Mouse (Mus musculus) midbrain, embryonic 15.5 days (tissue): ENCODE measurements around the gene Krt32. TPM values are rescaled to one million over a fixed set of nuclear protein-coding genes. Genes with fewer than 3 reads are reported as not detected.

Experiments
- ATAC-seq: fragments of 200-750 bp; cut with Nextera tagmentation; replicated peaks from 2 replicates; pipeline ENCODE4 v1.8.0; 2017; ENCODE audit warnings: moderate TSS enrichment
- H3K27ac ChIP-seq: fragments of 300-500 bp; sonication (generic); 2 replicates; pipeline ENCODE4 v1.5.1; 2015; ENCODE audit warnings: mild to moderate bottlenecking, inconsistent platforms
- H3K27me3 ChIP-seq: fragments of 300-500 bp; sonication (generic); replicated peaks from 2 replicates; pipeline ENCODE4 v1.6.1; 2015; ENCODE audit warnings: inconsistent platforms
- H3K36me3 ChIP-seq: fragments of 300-500 bp; sonication (generic); replicated peaks from 2 replicates; pipeline ENCODE4 v1.6.1; 2015; ENCODE audit warnings: inconsistent platforms
- H3K4me1 ChIP-seq: fragments of 300-500 bp; sonication (generic); 2 replicates; pipeline ENCODE4 v1.6.1; 2015; ENCODE audit warnings: inconsistent platforms
- H3K4me2 ChIP-seq: fragments of 300-500 bp; sonication (generic); 2 replicates; pipeline ENCODE4 v1.6.1; 2015; ENCODE audit warnings: inconsistent platforms, mild to moderate bottlenecking, moderate library complexity
- H3K4me3 ChIP-seq: fragments of 300-500 bp; sonication (generic); 2 replicates; pipeline ENCODE4 v1.5.1; 2015; ENCODE audit warnings: mild to moderate bottlenecking, inconsistent platforms
- H3K9ac ChIP-seq: fragments of 300-500 bp; sonication (generic); 2 replicates; pipeline ENCODE4 v1.6.1; 2015; ENCODE audit warnings: mild to moderate bottlenecking, inconsistent platforms
- H3K9me3 ChIP-seq: fragments of 300-500 bp; sonication (generic); 2 replicates; pipeline ENCODE4 v1.6.1; 2016; ENCODE audit warnings: inconsistent platforms
- WGBS: fragments of 180-500 bp; shearing (Covaris S2); methylation state at CpG from one replicate; pipeline ENCODE4 v1.1.7; 2015; ENCODE audit warnings: mixed read lengths; 5-methylcytosine and 5-hydroxymethylcytosine counted together
- polyA plus RNA-seq: library from polyadenylated mRNA; unstranded; fragments of >200 nt; fragmentation: Nextera tagmentation; extraction: Ambion mirVana; gene quantifications from 2 replicates; pipeline ENCODE4 v1.2.1, GENCODE M21; 2015

The Krt32 gene
- polyA plus RNA-seq = not detected in 2 replicates

DNA sequence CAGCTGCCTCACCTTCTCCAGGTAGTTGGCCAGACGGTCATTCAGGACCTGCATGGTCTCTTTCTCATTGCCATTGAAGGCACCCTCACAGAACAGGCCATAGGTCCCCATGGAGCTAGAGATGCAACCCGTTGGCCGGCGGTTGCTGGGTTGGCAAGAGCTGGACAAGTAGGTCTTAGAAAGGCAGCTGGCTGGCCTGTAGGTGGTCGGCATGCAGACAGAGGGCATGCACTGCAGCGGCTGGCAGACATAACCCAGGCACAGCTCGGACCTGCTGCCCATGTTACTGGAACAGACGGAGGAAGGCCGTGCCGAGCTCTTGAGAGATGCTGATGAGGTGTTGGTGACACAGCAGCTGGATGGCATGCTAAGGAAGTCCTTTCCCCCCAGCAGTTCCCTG is at the start of gene Krt32:
TSS of gene Krt32 (minus strand) at position 366 of the 400 bp plus-strand sequence.
- Histone ChIP-seq H3K4me1 (no peaks in the 10 kb centered on the region), H3K36me3 (no peaks in the 10 kb centered on the region), H3K9me3 (no peaks in the 10 kb centered on the region), H3K4me3 (no peak within 1 kb of the TSS), H3K27me3 (no peaks in the 10 kb centered on the region), H3K27ac (no peak within 1 kb of the TSS), H3K4me2 (no peak within 1 kb of the TSS), H3K9ac (no peak within 1 kb of the TSS)
- WGBS = 96% methylated on average over 10 of the region's 10 CpGs
- ATAC-seq = no peak

DNA sequence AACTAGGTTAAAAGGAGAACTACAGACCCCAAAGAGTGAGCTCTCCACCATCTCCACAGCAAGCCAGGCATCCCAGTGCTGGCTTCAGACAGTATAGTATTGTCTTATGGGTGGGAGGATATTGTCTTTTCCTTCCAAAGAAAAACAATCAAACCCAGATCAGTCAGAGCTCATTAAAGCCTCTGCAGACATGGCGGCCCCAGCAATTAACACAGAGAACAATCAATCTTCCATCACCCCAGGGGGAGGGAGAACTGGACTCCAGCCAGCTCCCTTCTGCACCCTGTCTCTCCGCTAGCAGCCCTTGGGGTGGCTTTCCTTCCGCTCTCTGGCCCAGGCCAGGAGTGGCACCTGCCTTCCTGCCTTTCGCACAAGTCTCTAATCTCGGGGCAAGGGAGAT is 49.7 kb upstream of the Krt32 start:
- H3K4me2 ChIP-seq = no peak overlapping the region
- no peaks in the 10 kb centered on the region for H3K27me3 ChIP-seq
- 38% methylated on average over 5 of the region's 5 CpGs for WGBS
- no peak overlapping the region for H3K9ac ChIP-seq
- no peak overlapping the region for H3K27ac ChIP-seq
- H3K4me3 ChIP-seq = no peak overlapping the region
- ATAC-seq = no peak
- H3K36me3 ChIP-seq = no peaks in the 10 kb centered on the region
- H3K9me3 ChIP-seq = no peaks in the 10 kb centered on the region
- H3K4me1 ChIP-seq = peaks cover 7% of the 10 kb centered on the region; the same call in 1 of the 2 replicates

DNA sequence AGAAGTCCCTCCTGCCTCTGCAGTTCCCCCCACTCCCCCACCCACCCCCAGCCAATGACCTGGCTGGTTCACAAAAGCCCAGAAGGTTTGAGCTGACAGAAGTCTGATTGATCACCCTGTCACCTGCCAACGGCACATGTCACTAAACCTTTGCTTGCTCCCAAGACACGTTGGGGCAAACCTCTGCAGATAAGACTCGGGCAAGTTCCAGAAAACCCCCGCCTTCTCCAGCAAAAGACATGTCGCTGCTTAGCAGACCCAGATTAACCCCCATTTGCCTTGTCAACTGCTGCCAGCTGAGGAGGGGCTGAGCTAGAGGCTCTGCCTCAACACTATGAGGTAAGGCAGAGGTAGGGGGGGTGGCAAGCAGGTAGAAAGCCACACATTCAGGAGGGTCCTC is 48.5 kb upstream of the Krt32 start:
- Histone ChIP-seq H3K27ac (no peak overlapping the region), H3K9ac (no peak overlapping the region), H3K36me3 (no peaks in the 10 kb centered on the region), H3K4me2 (no peak overlapping the region), H3K4me1 (peaks cover 7% of the 10 kb centered on the region; the same call in 1 of the 2 replicates), H3K9me3 (no peaks in the 10 kb centered on the region), H3K27me3 (no peaks in the 10 kb centered on the region), H3K4me3 (no peak overlapping the region)
- no peak for ATAC-seq
- 34% methylated on average over 5 of the region's 5 CpGs for WGBS

DNA sequence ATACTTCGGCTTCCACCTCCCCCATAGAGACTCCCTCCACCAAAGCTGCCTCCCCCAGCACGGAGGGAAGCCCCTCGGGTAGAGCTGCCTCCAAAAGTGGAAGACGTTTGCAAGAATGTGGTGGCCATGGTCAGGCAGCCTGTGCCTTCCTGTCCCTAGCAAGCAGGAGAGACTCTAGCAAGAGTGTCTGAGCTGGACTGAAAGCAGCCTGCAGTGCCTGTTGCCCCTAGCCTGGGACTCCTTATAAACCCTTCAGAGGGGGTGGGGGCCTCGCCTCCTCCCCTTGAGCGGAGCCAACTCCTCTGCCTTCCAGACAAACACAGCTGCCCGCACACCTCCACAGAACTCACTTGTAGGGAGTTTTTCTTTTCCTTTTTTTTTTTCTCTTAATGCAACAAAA is 47.7 kb upstream of the Krt32 start, which contains the start of gene Krt15:
TSS of gene Krt15 (minus strand) at position 198 of the 400 bp plus-strand sequence.
- Histone ChIP-seq H3K4me3 (no peak within 1 kb of the TSS), H3K36me3 (no peaks in the 10 kb centered on the region), H3K4me2 (no peak within 1 kb of the TSS), H3K27me3 (no peaks in the 10 kb centered on the region), H3K9me3 (no peaks in the 10 kb centered on the region), H3K9ac (no peak within 1 kb of the TSS), H3K4me1 (peaks cover 7% of the 10 kb centered on the region; the same call in 1 of the 2 replicates), H3K27ac (no peak within 1 kb of the TSS)
- ATAC-seq = no peak
- WGBS = 67% methylated on average over 7 of the region's 7 CpGs

DNA sequence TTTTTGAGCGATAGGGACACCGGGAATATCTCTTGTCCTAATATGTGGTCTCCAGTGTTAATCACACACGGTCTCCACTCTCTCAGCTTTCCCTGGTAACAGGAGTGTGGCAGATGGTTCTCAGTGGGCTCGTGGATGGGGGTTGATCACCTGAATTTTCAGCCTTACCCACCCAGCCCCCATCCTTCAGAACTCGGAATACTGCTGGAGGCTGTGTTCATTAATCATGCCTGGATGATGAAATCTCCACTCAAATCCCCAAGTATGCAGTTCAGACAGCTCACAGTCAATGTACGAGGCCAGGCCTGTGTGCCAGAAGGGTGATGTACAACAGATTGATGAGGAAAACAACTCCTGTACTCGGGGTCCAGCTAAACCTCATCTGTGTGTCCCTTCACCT is 36.9 kb upstream of the Krt32 start:
- Histone ChIP-seq H3K4me1 (no peaks in the 10 kb centered on the region), H3K4me2 (no peak overlapping the region), H3K27me3 (no peaks in the 10 kb centered on the region), H3K36me3 (no peaks in the 10 kb centered on the region), H3K27ac (no peak overlapping the region), H3K9ac (no peak overlapping the region), H3K9me3 (no peaks in the 10 kb centered on the region), H3K4me3 (no peak overlapping the region)
- WGBS = 79% methylated on average over 7 of the region's 7 CpGs
- ATAC-seq = no peak

DNA sequence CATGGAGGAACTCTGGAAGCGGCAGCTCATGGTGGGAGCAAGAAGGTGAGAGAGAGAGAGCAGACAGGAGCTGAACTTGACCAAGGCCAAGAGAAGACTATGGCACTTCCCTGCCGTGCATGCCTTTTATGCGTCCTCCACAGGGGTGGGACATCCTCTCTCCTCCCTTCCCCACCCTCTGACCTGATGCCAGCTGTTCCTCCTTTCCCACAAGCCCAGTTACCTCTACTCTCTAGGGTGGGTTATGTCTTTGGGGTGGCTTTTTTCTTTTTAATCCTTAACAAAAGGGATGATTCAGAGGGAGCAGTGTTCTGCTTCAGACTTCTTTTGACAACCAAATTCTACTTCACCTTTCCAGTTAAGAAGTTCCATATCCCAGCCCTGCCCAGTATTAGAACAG is 33.4 kb upstream of the Krt32 start, which contains the start of gene Krt13:
TSS of gene Krt13 (minus strand) at position 101 of the 400 bp plus-strand sequence.
- Histone ChIP-seq H3K36me3 (no peaks in the 10 kb centered on the region), H3K4me3 (no peak within 1 kb of the TSS), H3K4me2 (no peak within 1 kb of the TSS), H3K4me1 (no peaks in the 10 kb centered on the region), H3K27me3 (no peaks in the 10 kb centered on the region), H3K9ac (no peak within 1 kb of the TSS), H3K9me3 (no peaks in the 10 kb centered on the region), H3K27ac (no peak within 1 kb of the TSS)
- ATAC-seq = no peak
- WGBS = 81% methylated on average over 3 of the region's 3 CpGs

DNA sequence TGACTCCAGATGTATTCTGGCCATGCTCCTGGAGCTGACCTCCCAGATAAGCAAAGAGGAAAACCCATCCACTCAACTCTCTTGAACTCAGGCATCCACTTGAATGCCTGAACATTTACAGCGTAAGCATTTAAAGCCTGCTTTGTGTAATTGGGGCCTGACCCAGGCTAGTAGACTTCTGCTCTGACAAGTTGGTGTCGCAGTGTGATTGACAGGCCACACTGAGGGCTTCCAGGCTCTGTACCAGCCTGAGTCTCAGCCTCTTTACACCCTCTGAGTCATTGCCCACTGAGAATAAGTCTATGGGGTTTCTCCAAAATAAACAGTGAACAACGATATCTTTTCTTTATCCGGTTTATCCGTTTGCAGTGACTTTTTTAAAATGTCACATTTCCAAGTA is 32.3 kb upstream of the Krt32 start:
- H3K4me3 ChIP-seq = no peak overlapping the region
- H3K27me3 ChIP-seq = no peaks in the 10 kb centered on the region
- H3K36me3 ChIP-seq = no peaks in the 10 kb centered on the region
- WGBS = 89% methylated on average over 5 of the region's 5 CpGs
- no peaks in the 10 kb centered on the region for H3K4me1 ChIP-seq
- no peaks in the 10 kb centered on the region for H3K9me3 ChIP-seq
- no peak overlapping the region for H3K27ac ChIP-seq
- H3K9ac ChIP-seq = no peak overlapping the region
- no peak overlapping the region for H3K4me2 ChIP-seq
- ATAC-seq = no peak

DNA sequence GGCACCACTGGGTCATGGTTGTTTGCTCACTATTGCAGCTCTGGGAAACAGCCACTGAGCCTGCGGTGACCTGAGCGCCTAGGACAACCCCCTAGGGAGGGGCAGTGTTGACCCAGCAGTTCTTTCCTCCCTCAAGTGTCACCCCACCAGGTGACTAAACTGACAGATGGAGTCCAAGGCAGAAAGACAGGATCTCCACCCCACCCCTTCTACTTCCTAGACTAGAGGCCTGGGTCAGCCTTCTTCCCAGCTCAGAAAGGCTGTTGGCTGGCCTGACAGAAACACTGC is 25.7 kb upstream of the Krt32 start:
- no peak overlapping the region for H3K4me3 ChIP-seq
- no peaks in the 10 kb centered on the region for H3K36me3 ChIP-seq
- H3K27ac ChIP-seq = no peak overlapping the region
- H3K4me2 ChIP-seq = no peak overlapping the region
- no peaks in the 10 kb centered on the region for H3K27me3 ChIP-seq
- H3K9me3 ChIP-seq = no peaks in the 10 kb centered on the region
- 78% methylated on average over 2 of the region's 2 CpGs for WGBS
- no peak for ATAC-seq
- H3K4me1 ChIP-seq = no peaks in the 10 kb centered on the region
- H3K9ac ChIP-seq = no peak overlapping the region

DNA sequence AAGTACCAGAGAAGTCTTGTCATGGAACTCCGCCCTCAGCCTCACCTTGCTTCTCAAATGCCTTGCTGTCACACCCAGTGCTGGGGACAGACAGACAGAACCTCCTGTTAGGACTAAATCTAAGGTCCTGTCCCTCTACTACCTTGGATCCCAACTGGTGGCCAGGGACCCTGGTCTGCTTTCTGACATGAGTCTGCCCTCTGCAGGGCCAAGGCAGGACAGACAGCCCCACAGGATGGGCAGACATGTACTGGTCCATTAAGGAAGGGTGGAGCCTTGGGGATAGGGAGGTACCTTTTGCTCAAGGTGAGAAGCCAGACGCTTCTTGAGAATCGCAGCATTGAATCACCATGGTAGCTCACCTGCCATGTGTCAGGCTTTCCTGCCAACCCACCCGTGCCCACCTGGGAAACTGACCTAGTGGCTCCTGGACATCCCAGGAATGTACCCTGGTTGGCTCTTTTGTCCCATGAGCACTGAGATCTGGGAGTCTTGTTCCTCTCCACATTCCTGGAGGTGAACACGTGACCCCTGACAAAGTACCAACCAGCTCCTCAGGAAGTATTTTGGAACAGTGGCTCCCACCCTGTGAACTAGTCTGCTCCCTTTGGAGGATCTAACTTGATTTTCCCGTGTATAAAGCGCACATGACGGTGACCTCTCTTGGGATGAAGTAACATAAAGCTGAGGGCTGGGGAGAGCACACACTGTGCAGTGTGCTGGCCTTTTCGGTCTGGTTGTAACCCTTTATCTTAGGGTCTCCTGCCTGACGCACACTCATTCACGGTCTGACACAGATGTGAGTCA is 25.1 kb upstream of the Krt32 start:
- Histone ChIP-seq H3K4me1 (no peaks in the 10 kb centered on the region), H3K9ac (no peak overlapping the region), H3K36me3 (no peaks in the 10 kb centered on the region), H3K9me3 (no peaks in the 10 kb centered on the region), H3K4me3 (no peak overlapping the region), H3K27ac (no peak overlapping the region), H3K4me2 (no peak overlapping the region), H3K27me3 (no peaks in the 10 kb centered on the region)
- ATAC-seq = no peak
- 86% methylated on average over 11 of the region's 11 CpGs for WGBS

DNA sequence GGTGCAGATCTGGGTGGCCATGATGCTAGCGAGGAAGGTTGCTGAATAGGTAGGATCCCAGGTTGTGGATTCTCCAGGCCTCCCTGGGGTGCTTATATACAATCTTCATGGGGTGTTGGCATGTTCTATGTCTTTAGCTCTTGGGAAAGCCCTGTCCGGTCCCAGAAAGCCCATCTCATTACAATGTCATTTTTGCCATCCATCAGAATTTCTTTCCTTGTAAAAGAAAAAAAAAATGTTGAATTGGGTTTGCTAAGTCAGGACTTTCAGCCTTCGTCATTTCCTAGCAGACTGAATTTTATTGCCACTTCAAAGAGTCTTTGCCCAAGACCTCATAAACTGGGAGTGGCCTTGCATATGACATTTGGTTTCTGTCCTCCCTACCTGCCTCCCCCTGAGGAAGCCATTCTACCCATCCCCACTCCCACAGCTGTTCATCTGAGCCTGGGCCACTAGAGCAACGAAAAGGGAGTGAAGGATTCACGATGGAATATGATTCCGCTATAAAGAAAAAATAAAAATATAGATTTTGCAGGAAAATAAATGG is 17.6 kb upstream of the Krt32 start, which contains the start of gene Krt36:
TSS of gene Krt36 (minus strand) at position 51 of the 547 bp plus-strand sequence.
- H3K4me2 ChIP-seq = no peak within 1 kb of the TSS
- H3K36me3 ChIP-seq = no peaks in the 10 kb centered on the region
- H3K9ac ChIP-seq = no peak within 1 kb of the TSS
- no peak for ATAC-seq
- no peaks in the 10 kb centered on the region for H3K9me3 ChIP-seq
- 92% methylated on average over 6 of the region's 6 CpGs for WGBS
- H3K27me3 ChIP-seq = no peaks in the 10 kb centered on the region
- H3K4me1 ChIP-seq = no peaks in the 10 kb centered on the region
- H3K4me3 ChIP-seq = no peak within 1 kb of the TSS
- H3K27ac ChIP-seq = no peak within 1 kb of the TSS

GRCm38 (mm10) chr11:100102693-100103429 is 14.8 kb upstream of the Krt32 start:
- H3K4me3 ChIP-seq = no peak overlapping the region
- no peak overlapping the region for H3K4me2 ChIP-seq
- no peaks in the 10 kb centered on the region for H3K4me1 ChIP-seq
- 64% methylated on average over 15 of the region's 15 CpGs for WGBS
- H3K36me3 ChIP-seq = no peaks in the 10 kb centered on the region
- no peaks in the 10 kb centered on the region for H3K27me3 ChIP-seq
- H3K9ac ChIP-seq = no peak overlapping the region
- ATAC-seq = no peak
- no peaks in the 10 kb centered on the region for H3K9me3 ChIP-seq
- H3K27ac ChIP-seq = no peak overlapping the region

GRCm38 (mm10) chr11:100100391-100100790 is 12.4 kb upstream of the Krt32 start:
- H3K9ac ChIP-seq = no peak overlapping the region
- no peaks in the 10 kb centered on the region for H3K27me3 ChIP-seq
- no peaks in the 10 kb centered on the region for H3K4me1 ChIP-seq
- H3K4me2 ChIP-seq = no peak overlapping the region
- H3K27ac ChIP-seq = no peak overlapping the region
- 88% methylated on average over 4 of the region's 4 CpGs for WGBS
- no peaks in the 10 kb centered on the region for H3K9me3 ChIP-seq
- no peaks in the 10 kb centered on the region for H3K36me3 ChIP-seq
- H3K4me3 ChIP-seq = no peak overlapping the region
- no peak for ATAC-seq
